Mouse (Mus musculus) urinary bladder, postnatal 10 days (tissue): ENCODE results near the gene 4833439L19Rik.
"Not testable (repeated sequence)": the region's sequence is repeated elsewhere in the genome, so short reads cannot be mapped to it uniquely, and the experiment has no call there.

ENCODE experiments used
- DNase-seq: peaks from one replicate; pipeline ENCODE4 v3.0.0; 2022; ENCODE audit warnings: low spot score

Gene 4833439L19Rik

DNA sequence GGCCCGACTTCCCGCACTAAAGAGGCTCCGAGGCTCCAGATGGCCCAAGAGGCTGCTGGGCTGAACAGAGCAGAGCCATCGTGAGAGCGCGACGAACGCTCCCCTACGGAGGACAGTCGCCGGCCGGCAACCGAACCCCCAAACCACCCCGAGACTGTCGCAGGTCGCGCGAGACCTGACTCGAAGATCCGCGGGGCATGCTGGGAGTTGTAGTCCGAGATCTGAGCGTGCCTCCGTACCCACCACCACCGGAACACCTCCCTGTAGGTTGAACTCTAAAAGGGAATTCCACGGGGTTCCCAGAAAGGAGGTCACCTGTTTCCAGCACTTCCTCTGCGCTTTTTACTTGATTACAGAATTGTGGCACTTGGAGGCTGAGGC, at the start of gene 4833439L19Rik:
Gene 4833439L19Rik (minus strand): TSS at position 235 of the 381 bp plus-strand sequence.
- DNase-seq, result peak; percentile 86

- not testable (repeated sequence) for DNase-seq
Measured at GRCm38 (mm10) chr13:54613141-54613540, 47.9 kb upstream of the 4833439L19Rik start.

GRCm38 (mm10) chr13:54610972-54611754, 45.9 kb upstream of the 4833439L19Rik start, which contains the start of gene Cltb:
Cltb (minus strand) TSS chr13:54611344.
- peak; percentile 79 for DNase-seq

DNA sequence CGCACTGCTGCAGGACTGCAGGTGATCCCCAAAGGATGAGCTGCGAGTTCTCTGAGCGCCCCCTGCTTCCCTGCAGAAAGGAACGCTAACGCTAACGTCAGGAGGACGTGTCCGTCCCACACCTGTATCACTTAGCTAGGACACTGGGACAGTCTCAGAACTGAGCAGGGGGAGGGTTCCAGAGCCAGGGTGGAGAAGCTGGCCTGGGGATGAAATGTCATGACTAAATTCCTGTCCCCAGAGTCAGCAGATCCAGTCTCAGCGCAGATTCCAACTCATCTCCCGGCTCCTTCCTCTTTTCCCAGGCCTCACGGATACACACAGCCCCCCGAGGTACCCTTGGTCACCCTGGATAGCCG, 45.4 kb upstream of the 4833439L19Rik start:
- DNase-seq, result no peak

- no peak for DNase-seq
Measured at GRCm38 (mm10) chr13:54609301-54609700, 44.1 kb upstream of the 4833439L19Rik start.

DNA sequence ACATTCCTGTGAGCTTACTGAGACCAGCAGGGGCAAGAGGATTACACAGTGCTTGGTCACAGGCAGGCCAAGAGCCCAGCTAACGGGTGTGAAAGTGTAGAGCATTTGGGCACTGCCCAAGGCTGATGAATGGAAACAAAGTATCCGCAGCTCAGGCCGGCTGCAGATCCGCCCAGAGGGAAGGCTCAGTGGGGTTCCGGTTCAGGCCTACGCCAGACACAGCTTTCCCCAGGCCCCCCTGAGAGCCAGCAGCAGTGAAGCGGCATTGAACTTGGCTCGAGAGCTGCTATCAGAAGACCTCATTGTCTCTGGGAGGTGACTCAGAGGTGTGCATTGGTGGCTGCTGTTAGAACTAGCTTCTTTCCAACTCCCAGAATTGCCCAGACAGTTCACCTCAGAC, 43.4 kb upstream of the 4833439L19Rik start:
- DNase-seq, result no peak

DNA sequence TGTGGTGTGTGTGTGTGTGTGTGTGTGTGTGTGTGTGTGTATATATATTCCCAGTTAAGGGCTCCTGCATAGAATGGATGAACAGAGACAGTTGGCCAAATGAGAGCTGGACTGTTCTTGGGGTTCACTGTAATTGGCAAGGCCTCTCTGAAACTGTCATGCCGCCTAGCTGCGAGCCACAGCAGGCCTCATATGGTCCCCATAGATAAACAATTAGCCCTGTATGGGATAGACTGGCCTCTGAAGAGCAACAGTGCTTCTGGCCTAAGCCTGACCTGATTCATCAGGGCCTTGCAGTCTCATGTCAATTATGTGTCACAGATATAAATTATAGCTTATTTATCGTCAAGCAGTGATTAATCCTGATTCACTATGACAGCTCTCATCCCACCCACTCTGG, 42.8 kb upstream of the 4833439L19Rik start:
- DNase-seq, result no peak

GRCm38 (mm10) chr13:54607204-54607603, 42.0 kb upstream of the 4833439L19Rik start:
- DNase-seq, result no peak

- no peak for DNase-seq
Measured at GRCm38 (mm10) chr13:54605426-54605825, 40.2 kb upstream of the 4833439L19Rik start.

GRCm38 (mm10) chr13:54604221-54604620, 39.0 kb upstream of the 4833439L19Rik start:
- no peak for DNase-seq

DNA sequence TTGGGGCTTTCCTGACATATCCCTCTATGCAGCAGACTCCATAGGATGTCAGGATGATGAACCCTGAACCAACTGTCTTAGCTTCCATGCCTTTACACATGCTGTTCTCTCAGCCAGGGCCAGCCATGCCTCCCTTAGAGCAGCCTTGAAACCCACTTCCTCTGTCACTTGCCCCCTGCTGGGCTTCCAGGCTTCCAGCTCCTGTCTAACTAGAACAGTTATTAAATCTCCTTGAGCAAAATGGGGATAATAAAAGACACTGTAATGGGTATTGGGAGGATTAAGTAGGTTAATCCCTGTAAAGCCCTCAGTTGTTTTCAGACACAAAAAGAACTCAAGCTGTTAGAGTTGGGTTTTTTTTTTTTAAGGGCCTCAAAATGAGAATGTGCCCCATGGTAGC, 38.3 kb upstream of the 4833439L19Rik start:
- no peak for DNase-seq

DNA sequence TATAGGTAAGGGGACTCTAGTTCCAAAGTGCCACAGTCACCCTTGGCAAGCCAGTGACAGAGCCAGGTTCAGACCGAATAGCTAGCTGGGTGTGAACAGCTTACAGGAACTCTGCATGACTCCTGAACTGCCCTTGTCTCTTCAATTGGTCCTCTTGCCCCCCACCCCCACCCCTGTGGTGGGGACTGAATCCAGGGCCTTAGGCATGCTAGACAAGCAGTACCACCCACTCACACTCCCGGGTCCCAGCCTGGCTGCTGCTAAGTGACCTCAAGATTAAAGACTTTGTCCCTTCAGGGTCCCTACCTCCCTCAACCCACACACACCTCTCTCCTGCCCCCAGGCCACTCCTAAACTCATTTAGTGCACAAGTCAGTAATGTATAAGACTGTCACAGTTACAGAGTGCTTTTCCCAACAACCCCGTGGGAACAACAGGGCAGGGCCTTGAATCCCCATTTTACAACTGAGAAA, 37.4 kb upstream of the 4833439L19Rik start:
- no peak for DNase-seq

- DNase-seq, result no peak
Measured at GRCm38 (mm10) chr13:54598622-54599143, 33.4 kb upstream of the 4833439L19Rik start.

- no peak for DNase-seq
Measured at GRCm38 (mm10) chr13:54596870-54597269, 31.6 kb upstream of the 4833439L19Rik start.

- DNase-seq, result no peak
Measured at GRCm38 (mm10) chr13:54596107-54596690, 31.0 kb upstream of the 4833439L19Rik start.

GRCm38 (mm10) chr13:54593617-54594016, 28.4 kb upstream of the 4833439L19Rik start:
- DNase-seq, result no peak

DNA sequence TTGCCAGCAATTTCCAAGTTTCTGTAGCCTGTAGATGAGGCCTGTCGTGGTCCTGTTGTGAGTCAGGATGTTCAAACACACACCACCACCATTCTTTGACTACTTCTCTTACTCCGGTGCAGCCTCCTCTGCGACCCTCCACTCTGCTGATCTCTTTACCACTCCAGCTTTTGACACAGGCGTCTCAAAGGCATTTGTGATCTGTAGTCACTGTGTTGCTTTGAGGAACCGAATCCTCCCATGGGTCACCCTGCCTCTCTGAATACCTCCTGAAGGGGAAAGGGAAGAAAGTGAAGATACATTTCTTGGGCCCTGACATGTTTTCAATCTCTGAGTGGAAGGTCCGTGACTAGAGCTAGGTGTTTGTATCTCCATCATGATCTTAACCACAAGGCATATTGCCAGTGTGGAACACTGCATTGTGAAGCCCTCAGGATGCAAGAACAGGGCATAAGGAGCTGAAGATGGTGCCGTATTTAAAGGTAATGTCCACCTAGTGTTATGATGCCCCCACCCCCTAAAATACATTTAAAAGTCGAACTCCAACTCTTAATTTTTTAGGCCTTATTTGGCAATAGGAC, 26.6 kb upstream of the 4833439L19Rik start:
- no peak for DNase-seq

- peak; percentile 75 for DNase-seq
Measured at GRCm38 (mm10) chr13:54589996-54590951, 25.0 kb upstream of the 4833439L19Rik start, which contains the start of the genes Nop16 and Higd2a. Nop16 (minus strand) TSS chr13:54590090. Higd2a (plus strand) TSS chr13:54590207.

GRCm38 (mm10) chr13:54589414-54589995, 24.3 kb upstream of the 4833439L19Rik start:
- no peak for DNase-seq

GRCm38 (mm10) chr13:54585831-54586230, 20.6 kb upstream of the 4833439L19Rik start:
- DNase-seq, result no peak

DNA sequence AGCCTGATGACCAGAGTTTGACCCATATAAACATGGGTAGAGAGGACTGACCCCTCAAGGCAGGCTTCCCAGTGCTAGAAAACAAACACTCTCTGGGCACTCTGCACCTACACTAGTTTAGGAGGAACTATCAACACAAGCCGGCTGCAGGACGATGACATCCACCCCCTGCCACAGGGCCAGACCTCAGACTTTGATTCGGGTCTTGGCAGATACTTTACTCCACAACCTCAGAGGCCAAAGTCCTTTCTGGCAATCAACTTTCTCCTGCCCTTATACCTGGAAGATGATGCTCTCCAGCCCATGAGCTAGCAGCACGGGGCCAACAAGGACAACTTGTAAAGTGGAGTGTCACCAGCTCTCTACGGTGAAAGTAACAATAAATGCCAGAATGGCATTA, 17.6 kb upstream of the 4833439L19Rik start:
- no peak for DNase-seq
